Mouse (Mus musculus) telencephalon, adult 2 months (tissue): ENCODE measurements at regions not wholly inside any gene's neighbourhood (a gene's known extent, or its start where the extent isn't known, plus 50 kb on each side); places are given as distances from the start of the nearest gene placed in this dataset.

Experiments
- DNase-seq: peaks from one replicate; pipeline ENCODE4 v3.0.0-alpha.2; 2011; ENCODE audit warnings: low read depth, low spot score

GRCm38 (mm10) chr10:99639469-99639868, 120.0 kb downstream of the Csl start:
- DNase-seq, result no peak

GRCm38 (mm10) chr10:99641784-99642183, 117.7 kb downstream of the Csl start:
- peak; percentile 36 for DNase-seq

- DNase-seq, result no peak
Measured at GRCm38 (mm10) chr10:99642201-99642827, 117.1 kb downstream of the Csl start.

GRCm38 (mm10) chr10:99644981-99645380, 114.5 kb downstream of the Csl start:
- no peak for DNase-seq

- DNase-seq, result no peak
Measured at GRCm38 (mm10) chr10:99652011-99652410, 107.4 kb downstream of the Csl start.

GRCm38 (mm10) chr10:99654284-99654683, 105.2 kb downstream of the Csl start:
- no peak for DNase-seq

- no peak for DNase-seq
Measured at GRCm38 (mm10) chr10:99676557-99677098, 82.8 kb downstream of the Csl start.

- DNase-seq, result peak; percentile 58
Measured at GRCm38 (mm10) chr10:99678096-99678495, 81.4 kb downstream of the Csl start.

- no peak for DNase-seq
Measured at GRCm38 (mm10) chr10:99679813-99680212, 79.6 kb downstream of the Csl start.

GRCm38 (mm10) chr10:99681932-99682331, 77.5 kb downstream of the Csl start:
- DNase-seq, result no peak

- DNase-seq, result no peak
Measured at GRCm38 (mm10) chr10:99682350-99682749, 77.1 kb downstream of the Csl start.

- DNase-seq, result no peak
Measured at GRCm38 (mm10) chr10:99683310-99683709, 76.1 kb downstream of the Csl start.

- no peak for DNase-seq
Measured at GRCm38 (mm10) chr10:99685911-99686310, 73.5 kb downstream of the Csl start.

GRCm38 (mm10) chr10:99687011-99687410, 72.4 kb downstream of the Csl start:
- no peak for DNase-seq

GRCm38 (mm10) chr10:99697696-99698095, 61.8 kb downstream of the Csl start:
- no peak for DNase-seq

GRCm38 (mm10) chr10:99699498-99699897, 60.0 kb downstream of the Csl start:
- DNase-seq, result no peak

GRCm38 (mm10) chr10:99700052-99700777, 59.2 kb downstream of the Csl start:
- DNase-seq, result no peak
